Comparison of ENCODE assay signal across 13 mouse cellular contexts in genomic region chr1:86343969-86344861, GRCm38 (mm10). TPM values are rescaled to one million over a fixed set of nuclear protein-coding genes. Genes with fewer than 3 reads are reported as not detected.
DNase-seq lines count a peak whose midpoint lies in the region; ATAC-seq and TF ChIP-seq lines count a peak whose summit lies in the region.
"Had no signal": no experiment of that assay in that cellular context is flagged by ENCODE, and none has a peak within 500 bp of the region (broad histone marks: within the 10 kb centered on the region; RNA-seq: fewer than 3 reads in every experiment).

No protein-coding gene starts in this region.

- DNase-seq in kidney, adult 2 months, result peak; percentile 8
- no peak for DNase-seq in kidney, adult 11 months
- peak; percentile 28 for DNase-seq in G1E (ENCODE audit: low spot score)
- DNase-seq in lung, postnatal 0 days (ENCODE audit: low spot score), result peak; percentile 65
- no peak for DNase-seq in left cerebral cortex, adult 11 months (ENCODE audit: low spot score)
- no peak for DNase-seq in frontal cortex, postnatal 10 days (ENCODE audit: low spot score in 2 of 2)
- DNase-seq: kidney, postnatal 10 days had no signal

- no peak for TF ChIP-seq POLR2A in kidney, adult 2 months (IDR thresholded peaks at IDR 0.05; ENCODE audit: low read depth, low read length)

- H3K4me2 ChIP-seq in lung, postnatal 0 days (replicated peaks; ENCODE audit: low read depth, low read length), result no peak overlapping the region
- H3K4me2 ChIP-seq in hindbrain, embryonic 13.5 days, result no peak overlapping the region
- H3K4me2 ChIP-seq: hindbrain, embryonic 15.5 days; lung, embryonic 15.5 days; neural tube, embryonic 12.5 days had no signal

- H3K9ac ChIP-seq in lung, postnatal 0 days (replicated peaks; ENCODE audit: low read depth), result no peak overlapping the region
- no peak overlapping the region for H3K9ac ChIP-seq in hindbrain, embryonic 13.5 days
- H3K9ac ChIP-seq: hindbrain, embryonic 15.5 days; lung, embryonic 15.5 days; neural tube, embryonic 12.5 days had no signal

- ATAC-seq in G1E (ENCODE audit: extremely low read depth, insufficient number of reproducible peaks, low FRiP score, poor library complexity, severe bottlenecking), result peak; percentile 16; the same call in 1 of the 2 replicates
- ATAC-seq in lung, postnatal 0 days, result no peak
- ATAC-seq in neutrophil, adult 5-6 weeks (ENCODE audit: extremely low read depth, insufficient number of reproducible peaks, low FRiP score, poor library complexity, severe bottlenecking), result peak; percentile 61
- ATAC-seq in hindbrain, embryonic 13.5 days (ENCODE audit: low FRiP score), result no peak

- peaks cover 3% of the 10 kb centered on the region; the same call in 1 of the 2 replicates for H3K4me1 ChIP-seq in kidney, adult 2 months (ENCODE audit: control insufficient read depth, insufficient read depth, low read length)
- H3K4me1 ChIP-seq in G1E (ENCODE audit: insufficient read depth, low read depth, low read length), result peaks cover 32% of the 10 kb centered on the region
- H3K4me1 ChIP-seq in lung, postnatal 0 days (ENCODE audit: insufficient read depth, low read depth, low read length), result no peaks in the 10 kb centered on the region
- no peaks in the 10 kb centered on the region for H3K4me1 ChIP-seq in hindbrain, embryonic 13.5 days (replicated peaks)
- H3K4me1 ChIP-seq: hindbrain, embryonic 15.5 days; lung, embryonic 15.5 days; neural tube, embryonic 12.5 days had no signal

- TF ChIP-seq CTCF in kidney, adult 2 months (conservative IDR thresholded peaks at IDR 0.05; ENCODE audit: insufficient read depth, insufficient read length, low read depth, low read length), result no peak
- no peak for TF ChIP-seq CTCF in G1E (IDR thresholded peaks at IDR 0.05; ENCODE audit: low read depth, low read length)
- TF ChIP-seq CTCF in lung, postnatal 0 days (IDR thresholded peaks at IDR 0.05), result no peak

- WGBS in kidney, adult 2 months, result 66% methylated on average over 4 of the region's 4 CpGs
- 36% methylated on average over 4 of the region's 4 CpGs for WGBS in lung, postnatal 0 days
- WGBS in hindbrain, embryonic 13.5 days, result 80% methylated on average over 4 of the region's 4 CpGs

- 0 out of 2 replicates have a peak, but pooled peaks have one; percentile 25 for TF ChIP-seq EP300 in lung, postnatal 0 days (IDR thresholded peaks at IDR 0.05)

- no peak overlapping the region for H3K4me3 ChIP-seq in kidney, adult 2 months (ENCODE audit: insufficient read depth, low read depth, low read length)
- H3K4me3 ChIP-seq in G1E (ENCODE audit: low read depth, low read length), result no peak overlapping the region
- H3K4me3 ChIP-seq in lung, postnatal 0 days (ENCODE audit: low read depth, low read length), result no peak overlapping the region
- H3K4me3 ChIP-seq in hindbrain, embryonic 13.5 days, result no peak overlapping the region
- H3K4me3 ChIP-seq: hindbrain, embryonic 15.5 days; lung, embryonic 15.5 days; neural tube, embryonic 12.5 days had no signal

- H3K36me3 ChIP-seq in kidney, adult 2 months (ENCODE audit: control insufficient read depth, insufficient read depth, low read length), result peaks cover 3% of the 10 kb centered on the region
- H3K36me3 ChIP-seq in G1E (replicated peaks), result peaks cover 50% of the 10 kb centered on the region
- H3K36me3 ChIP-seq in lung, postnatal 0 days (ENCODE audit: insufficient read depth, low read length), result no peaks in the 10 kb centered on the region
- peaks cover 28% of the 10 kb centered on the region for H3K36me3 ChIP-seq in hindbrain, embryonic 13.5 days

- H3K9me3 ChIP-seq in G1E (replicated peaks), result no peaks in the 10 kb centered on the region
- H3K9me3 ChIP-seq in lung, postnatal 0 days (ENCODE audit: low read length), result no peaks in the 10 kb centered on the region
- no peaks in the 10 kb centered on the region for H3K9me3 ChIP-seq in hindbrain, embryonic 13.5 days
- H3K9me3 ChIP-seq: hindbrain, embryonic 15.5 days; lung, embryonic 15.5 days; neural tube, embryonic 12.5 days had no signal

- no peaks in the 10 kb centered on the region for H3K27me3 ChIP-seq in kidney, adult 2 months (replicated peaks; ENCODE audit: control insufficient read depth, insufficient read depth, low read length)
- H3K27me3 ChIP-seq in G1E (ENCODE audit: insufficient read depth, low read length), result no peaks in the 10 kb centered on the region
- H3K27me3 ChIP-seq in lung, postnatal 0 days (replicated peaks; ENCODE audit: insufficient read depth, low read length), result no peaks in the 10 kb centered on the region
- no peaks in the 10 kb centered on the region for H3K27me3 ChIP-seq in hindbrain, embryonic 13.5 days
- H3K27me3 ChIP-seq: hindbrain, embryonic 15.5 days; lung, embryonic 15.5 days; neural tube, embryonic 12.5 days had no signal

- no peak overlapping the region for H3K27ac ChIP-seq in kidney, adult 2 months (ENCODE audit: insufficient read depth, low read depth, low read length)
- H3K27ac ChIP-seq in lung, postnatal 0 days (ENCODE audit: low read length), result no peak overlapping the region
- no peak overlapping the region for H3K27ac ChIP-seq in hindbrain, embryonic 13.5 days
- H3K27ac ChIP-seq: hindbrain, embryonic 15.5 days; lung, embryonic 15.5 days; neural tube, embryonic 12.5 days had no signal

RNA-seq across cellular contexts. Expression of gene Ncl, which starts 15.0 kb away (rescaled TPM):
- 7.2 and 10.4 TPM in 2 replicates for polyA plus RNA-seq in kidney, adult 2 months (2012; rRNA removed)
- total RNA-seq in G1E (2014; fragmentation: Nextera tagmentation) (1,241 and 1,318 TPM in 2 replicates), G1E (2017) (259 and 387 TPM in 2 replicates)
- 2,119 and 2,262 TPM in 2 replicates for polyA plus RNA-seq in G1E (2012)
- polyA plus RNA-seq in lung, postnatal 0 days (2015; fragmentation: Nextera tagmentation; extraction: Ambion mirVana), result 139 and 140 TPM in 2 replicates
- total RNA-seq in neutrophil, adult 5-6 weeks (2017), result 236 and 246 TPM in 2 replicates
- polyA plus RNA-seq in hindbrain, embryonic 13.5 days (2015; fragmentation: Nextera tagmentation; extraction: Ambion mirVana), result 219 and 230 TPM in 2 replicates

RNA-seq across cellular contexts. Expression of gene B3gnt7, which starts 41.6 kb away (rescaled TPM):
- polyA plus RNA-seq in kidney, adult 2 months (2012; rRNA removed), result 9.6 and 10.8 TPM in 2 replicates
- total RNA-seq in G1E (2014; fragmentation: Nextera tagmentation), result not detected in 2 replicates
- total RNA-seq in G1E (2017), result 0.12 and 0.16 TPM in 2 replicates
- 0.02 TPM in 1 of 2 replicates, not detected in the other for polyA plus RNA-seq in G1E (2012)
- 5.9 TPM in 2 replicates for polyA plus RNA-seq in lung, postnatal 0 days (2015; fragmentation: Nextera tagmentation; extraction: Ambion mirVana)
- 1.8 and 3.4 TPM in 2 replicates for total RNA-seq in neutrophil, adult 5-6 weeks (2017)
- polyA plus RNA-seq in hindbrain, embryonic 13.5 days (2015; fragmentation: Nextera tagmentation; extraction: Ambion mirVana), result 3.7 and 5.0 TPM in 2 replicates
- polyA plus RNA-seq: C2C12 had no signal

Comparison
In these comparisons a context has a peak if more than half of its experiments do, and no peak if none do; other contexts are left out.
1. DNase-seq: peak in kidney, adult 2 months (single experiment), G1E (single experiment) and lung, postnatal 0 days (single experiment); none in kidney, adult 11 months (single experiment), left cerebral cortex, adult 11 months (single experiment) and frontal cortex, postnatal 10 days (0 of 2).
2. ATAC-seq: peak in G1E (single experiment) and neutrophil, adult 5-6 weeks (single experiment); none in lung, postnatal 0 days (single experiment) and hindbrain, embryonic 13.5 days (single experiment).
3. RNA of gene Ncl, which starts 15.0 kb away (polyA plus RNA-seq): 2,119 to 2,262 TPM in G1E, 219 to 230 TPM in hindbrain, embryonic 13.5 days and 139 to 140 TPM in lung, postnatal 0 days; 7.2 to 10.4 TPM in kidney, adult 2 months; every median in the first group is over 10 times any median in the second.